Mouse (Mus musculus): ENCODE results near the gene Tamm41. TPM values are rescaled to one million over a fixed set of nuclear protein-coding genes. Genes with fewer than 3 reads are reported as not detected.

Tamm41 gene
- polyA plus RNA-seq, 1 experiment from 2014 or later = 76.9 TPM

DNA sequence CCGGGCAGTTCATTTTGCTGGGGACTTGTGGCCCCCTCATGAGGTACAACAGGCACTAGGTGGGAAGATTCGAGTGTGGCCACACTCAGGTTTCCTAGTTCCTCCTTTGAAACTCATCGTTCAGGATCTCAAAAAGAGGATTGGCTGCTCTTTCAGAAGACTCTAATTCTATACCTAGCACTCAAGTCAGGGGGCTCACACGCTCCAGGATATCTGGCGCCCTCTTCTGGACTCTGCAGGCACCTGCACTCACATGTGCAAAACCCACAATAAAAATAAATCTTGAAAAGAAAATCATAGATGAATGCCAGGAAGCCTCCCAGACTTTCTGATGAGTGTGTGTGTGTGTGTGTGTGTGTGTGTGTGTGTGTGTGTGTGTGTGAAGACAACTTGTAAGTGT, 66.8 kb downstream of the Tamm41 start:
- 77% methylated on average over 5 of the region's 5 CpGs for WGBS
- Histone ChIP-seq H3K9me3 (ENCODE audit: control insufficient read depth, low read length) (no peaks in the 10 kb centered on the region), H3K9ac (ENCODE audit: low read length) (no peak overlapping the region), H3K4me2 (no peak overlapping the region), H3K27me3 (ENCODE audit: control insufficient read depth, insufficient read depth, low read length) (peaks cover 30% of the 10 kb centered on the region), H3K4me1 (ENCODE audit: control insufficient read depth, insufficient read depth, low read length) (peaks cover 14% of the 10 kb centered on the region), H3K36me3 (ENCODE audit: control insufficient read depth, insufficient read depth, low read length) (no peaks in the 10 kb centered on the region), H3K4me3 (ENCODE audit: low read depth, low read length) (no peak overlapping the region), H3K27ac (ENCODE audit: low read depth, low read length) (no peak overlapping the region)
- DNase-seq (ENCODE audit: low spot score, missing footprints) = no peak
- no peak for ATAC-seq (ENCODE audit: low FRiP score)

- H3K9ac ChIP-seq (ENCODE audit: low read length) = no peak overlapping the region
- H3K4me2 ChIP-seq = no peak overlapping the region
- no peak for ATAC-seq (ENCODE audit: low FRiP score)
- H3K9me3 ChIP-seq (ENCODE audit: control insufficient read depth, low read length) = no peaks in the 10 kb centered on the region
- peaks cover 14% of the 10 kb centered on the region for H3K4me1 ChIP-seq (ENCODE audit: control insufficient read depth, insufficient read depth, low read length)
- 24% methylated on average over 6 of the region's 6 CpGs for WGBS
- H3K27me3 ChIP-seq (ENCODE audit: control insufficient read depth, insufficient read depth, low read length) = peaks cover 30% of the 10 kb centered on the region
- H3K27ac ChIP-seq (ENCODE audit: low read depth, low read length) = no peak overlapping the region
- no peak for DNase-seq (ENCODE audit: low spot score, missing footprints)
- no peak overlapping the region for H3K4me3 ChIP-seq (ENCODE audit: low read depth, low read length)
- no peaks in the 10 kb centered on the region for H3K36me3 ChIP-seq (ENCODE audit: control insufficient read depth, insufficient read depth, low read length)
Observed at GRCm38 (mm10) chr6:114970386-114970785, 67.3 kb downstream of the Tamm41 start.

DNA sequence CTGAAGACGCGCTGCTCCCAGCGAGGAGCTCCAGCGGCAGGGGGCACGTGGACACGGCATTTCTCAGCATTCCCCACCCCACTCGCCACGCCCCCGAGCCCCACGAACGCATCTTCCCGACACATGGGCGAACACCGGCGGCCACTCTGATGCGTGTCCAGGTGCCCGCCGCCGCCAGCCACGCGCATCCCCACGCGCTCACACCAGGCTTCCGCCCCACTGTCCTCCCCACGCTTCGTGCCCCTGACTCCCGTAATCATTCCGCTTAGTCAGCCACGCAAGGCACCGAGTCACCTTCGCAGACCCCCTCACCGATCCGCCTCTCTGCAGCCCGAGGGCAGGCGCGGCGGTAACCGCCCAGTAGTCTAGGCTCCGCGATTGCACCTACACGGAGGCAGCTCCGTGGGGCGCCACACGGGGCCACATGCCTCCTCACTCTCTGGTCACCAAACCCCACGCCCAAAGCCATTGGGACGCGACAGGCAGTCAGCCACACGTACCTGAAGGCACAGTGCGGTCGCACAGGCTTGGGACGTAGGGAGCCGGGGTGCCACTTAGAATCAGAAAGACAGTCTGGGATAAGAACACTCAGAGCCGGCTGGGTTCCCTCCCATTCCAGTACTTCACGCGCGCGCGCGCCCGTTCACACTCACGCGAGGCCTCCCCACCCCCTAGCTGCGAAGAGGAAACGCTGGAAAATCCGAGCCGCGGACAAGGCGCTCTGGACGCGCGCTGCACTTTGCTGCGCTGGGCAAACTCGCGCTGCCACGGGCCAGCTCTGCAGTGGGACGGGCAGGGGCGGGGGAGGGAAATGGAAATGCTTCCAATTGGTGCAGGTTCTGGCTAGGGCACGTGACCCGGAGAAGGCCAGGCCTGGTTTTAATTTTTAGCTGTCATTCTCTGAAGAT, 68.2 kb downstream of the Tamm41 start, which contains the start of gene Vgll4:
TSS of gene Vgll4 (minus strand) at position 782 of the 908 bp plus-strand sequence.
- WGBS = under 1% methylated on average over 78 of the region's 79 CpGs
- Histone ChIP-seq H3K4me1 (ENCODE audit: control insufficient read depth, insufficient read depth, low read length) (peaks cover 14% of the 10 kb centered on the region), H3K9ac (ENCODE audit: low read length) (peak within 1 kb of the TSS; percentile 54), H3K27ac (ENCODE audit: low read depth, low read length) (no peak within 1 kb of the TSS; the same call in 1 of the 2 replicates), H3K4me2 (peak within 1 kb of the TSS; percentile 100), H3K4me3 (ENCODE audit: low read depth, low read length) (peak within 1 kb of the TSS; percentile 63), H3K36me3 (ENCODE audit: control insufficient read depth, insufficient read depth, low read length) (no peaks in the 10 kb centered on the region), H3K9me3 (ENCODE audit: control insufficient read depth, low read length) (no peaks in the 10 kb centered on the region), H3K27me3 (ENCODE audit: control insufficient read depth, insufficient read depth, low read length) (peaks cover 30% of the 10 kb centered on the region)
- ATAC-seq (ENCODE audit: low FRiP score) = peak; percentile 71
- peak; percentile 97 for DNase-seq (ENCODE audit: low spot score, missing footprints)

GRCm38 (mm10) chr6:114968361-114969212, 69.1 kb downstream of the Tamm41 start:
- WGBS = under 1% methylated on average over 79 of the region's 82 CpGs
- peak; percentile 97 for DNase-seq (ENCODE audit: low spot score, missing footprints)
- Histone ChIP-seq H3K4me1 (ENCODE audit: control insufficient read depth, insufficient read depth, low read length) (peaks cover 14% of the 10 kb centered on the region), H3K4me3 (ENCODE audit: low read depth, low read length) (peak overlapping the region; percentile 63), H3K9ac (ENCODE audit: low read length) (peak overlapping the region; percentile 54), H3K27ac (ENCODE audit: low read depth, low read length) (no peak overlapping the region; the same call in 1 of the 2 replicates), H3K4me2 (peak overlapping the region; percentile 100), H3K36me3 (ENCODE audit: control insufficient read depth, insufficient read depth, low read length) (no peaks in the 10 kb centered on the region), H3K9me3 (ENCODE audit: control insufficient read depth, low read length) (no peaks in the 10 kb centered on the region), H3K27me3 (ENCODE audit: control insufficient read depth, insufficient read depth, low read length) (peaks cover 30% of the 10 kb centered on the region)
- ATAC-seq (ENCODE audit: low FRiP score) = peak; percentile 73

- Histone ChIP-seq H3K27ac (ENCODE audit: low read depth, low read length) (no peak overlapping the region), H3K9ac (ENCODE audit: low read length) (no peak overlapping the region), H3K4me2 (no peak overlapping the region), H3K36me3 (ENCODE audit: control insufficient read depth, insufficient read depth, low read length) (no peaks in the 10 kb centered on the region), H3K9me3 (ENCODE audit: control insufficient read depth, low read length) (no peaks in the 10 kb centered on the region), H3K4me1 (ENCODE audit: control insufficient read depth, insufficient read depth, low read length) (peaks cover 14% of the 10 kb centered on the region), H3K4me3 (ENCODE audit: low read depth, low read length) (no peak overlapping the region), H3K27me3 (ENCODE audit: control insufficient read depth, insufficient read depth, low read length) (peaks cover 30% of the 10 kb centered on the region)
- DNase-seq (ENCODE audit: low spot score, missing footprints) (peak; percentile 90), ATAC-seq (ENCODE audit: low FRiP score) (no peak)
- WGBS = 49% methylated on average over 12 of the region's 12 CpGs
Observed at GRCm38 (mm10) chr6:114967623-114968022, 70.1 kb downstream of the Tamm41 start.

GRCm38 (mm10) chr6:114966396-114967154, 71.1 kb downstream of the Tamm41 start:
- no peak for ATAC-seq (ENCODE audit: low FRiP score)
- DNase-seq (ENCODE audit: low spot score, missing footprints) = no peak
- Histone ChIP-seq H3K36me3 (ENCODE audit: control insufficient read depth, insufficient read depth, low read length) (no peaks in the 10 kb centered on the region), H3K27me3 (ENCODE audit: control insufficient read depth, insufficient read depth, low read length) (peaks cover 30% of the 10 kb centered on the region), H3K4me2 (no peak overlapping the region), H3K9me3 (ENCODE audit: control insufficient read depth, low read length) (no peaks in the 10 kb centered on the region), H3K27ac (ENCODE audit: low read depth, low read length) (no peak overlapping the region), H3K4me3 (ENCODE audit: low read depth, low read length) (no peak overlapping the region), H3K9ac (ENCODE audit: low read length) (no peak overlapping the region), H3K4me1 (ENCODE audit: control insufficient read depth, insufficient read depth, low read length) (peaks cover 14% of the 10 kb centered on the region)
- WGBS = 28% methylated on average over 2 of the region's 2 CpGs

GRCm38 (mm10) chr6:114965802-114966201, 71.9 kb downstream of the Tamm41 start:
- 76% methylated on average over 3 of the region's 3 CpGs for WGBS
- H3K27me3 ChIP-seq (ENCODE audit: control insufficient read depth, insufficient read depth, low read length) = peaks cover 30% of the 10 kb centered on the region

DNA sequence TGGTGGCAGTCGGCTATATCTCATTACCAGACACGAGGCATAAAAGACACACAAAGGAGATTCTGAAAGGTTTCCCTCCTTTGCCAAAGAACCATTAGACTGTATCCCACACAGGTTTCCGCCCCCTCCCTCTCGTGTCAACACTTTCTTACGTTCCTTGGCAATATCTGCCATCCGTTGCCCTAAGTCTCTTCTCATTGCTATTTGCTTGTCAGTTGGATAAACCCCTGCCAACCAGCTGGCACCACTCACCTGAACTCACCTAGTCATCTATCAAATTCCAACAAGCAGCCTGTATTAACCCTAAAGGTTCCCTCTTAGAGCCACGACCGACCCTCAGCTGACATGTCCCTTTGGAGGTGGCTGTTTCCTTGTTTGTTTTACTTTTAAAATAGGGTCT, 72.3 kb downstream of the Tamm41 start:
- Histone ChIP-seq H3K36me3 (ENCODE audit: control insufficient read depth, insufficient read depth, low read length) (no peaks in the 10 kb centered on the region), H3K9me3 (ENCODE audit: control insufficient read depth, low read length) (no peaks in the 10 kb centered on the region), H3K27ac (ENCODE audit: low read depth, low read length) (no peak overlapping the region), H3K4me3 (ENCODE audit: low read depth, low read length) (no peak overlapping the region), H3K4me1 (ENCODE audit: control insufficient read depth, insufficient read depth, low read length) (peaks cover 14% of the 10 kb centered on the region), H3K27me3 (ENCODE audit: control insufficient read depth, insufficient read depth, low read length) (peaks cover 29% of the 10 kb centered on the region), H3K4me2 (no peak overlapping the region), H3K9ac (ENCODE audit: low read length) (no peak overlapping the region)
- DNase-seq (ENCODE audit: low spot score, missing footprints) = no peak
- no peak for ATAC-seq (ENCODE audit: low FRiP score)
- 91% methylated on average over 8 of the region's 8 CpGs for WGBS

More at GRCm38 (mm10) chr6:114965802-114966201, 71.9 kb downstream of the Tamm41 start:
- DNase-seq (ENCODE audit: low spot score, missing footprints) (no peak), ATAC-seq (ENCODE audit: low FRiP score) (no peak)
- H3K4me1 ChIP-seq (ENCODE audit: control insufficient read depth, insufficient read depth, low read length) = peaks cover 14% of the 10 kb centered on the region
- no peak overlapping the region for H3K4me2 ChIP-seq
- H3K27ac ChIP-seq (ENCODE audit: low read depth, low read length) = no peak overlapping the region
- no peak overlapping the region for H3K4me3 ChIP-seq (ENCODE audit: low read depth, low read length)
- no peaks in the 10 kb centered on the region for H3K9me3 ChIP-seq (ENCODE audit: control insufficient read depth, low read length)
- no peaks in the 10 kb centered on the region for H3K36me3 ChIP-seq (ENCODE audit: control insufficient read depth, insufficient read depth, low read length)
- H3K9ac ChIP-seq (ENCODE audit: low read length) = no peak overlapping the region
